Mouse (Mus musculus): ENCODE results near the gene Nfe2l2. TPM values are rescaled to one million over a fixed set of nuclear protein-coding genes. Genes with fewer than 3 reads are reported as not detected.

Nfe2l2 gene
- total and polyA plus RNA-seq, 2 experiments from 2014 or later, result 8.9 to 11.3 TPM

- no peak for ATAC-seq (ENCODE audit: low FRiP score)
- WGBS, result 81% methylated on average over 8 of the region's 8 CpGs
- Histone ChIP-seq H3K27ac (ENCODE audit: low read depth, low read length) (no peak overlapping the region), H3K9ac (replicated peaks; ENCODE audit: low read length, poor library complexity, severe bottlenecking) (no peak overlapping the region), H3K36me3 (ENCODE audit: insufficient read depth, low read length) (no peaks in the 10 kb centered on the region), H3K4me1 (ENCODE audit: insufficient read depth, low read length) (no peaks in the 10 kb centered on the region; the same call in 1 of the 2 replicates), H3K27me3 (ENCODE audit: insufficient read depth, low read length) (no peaks in the 10 kb centered on the region), H3K4me3 (ENCODE audit: low read depth, low read length) (no peak overlapping the region), H3K9me3 (ENCODE audit: low read length) (no peaks in the 10 kb centered on the region), H3K4me2 (ENCODE audit: low read depth, low read length, poor library complexity, severe bottlenecking) (no peak overlapping the region)
- DNase-seq (ENCODE audit: low spot score), result no peak
- TF ChIP-seq CTCF (IDR thresholded peaks at IDR 0.05), result no peak
Observed at GRCm38 (mm10) chr2:75691316-75691715, 13.1 kb downstream of the Nfe2l2 start.

- no peak overlapping the region for H3K4me3 ChIP-seq (ENCODE audit: low read depth, low read length)
- H3K9ac ChIP-seq (replicated peaks; ENCODE audit: low read length, poor library complexity, severe bottlenecking), result no peak overlapping the region
- DNase-seq (ENCODE audit: low spot score), result no peak
- H3K4me1 ChIP-seq (ENCODE audit: insufficient read depth, low read length), result no peaks in the 10 kb centered on the region; the same call in 1 of the 2 replicates
- no peak overlapping the region for H3K27ac ChIP-seq (ENCODE audit: low read depth, low read length)
- no peak for TF ChIP-seq CTCF (IDR thresholded peaks at IDR 0.05)
- no peak overlapping the region for H3K4me2 ChIP-seq (ENCODE audit: low read depth, low read length, poor library complexity, severe bottlenecking)
- WGBS, result 98% methylated on average over 4 of the region's 4 CpGs
- H3K36me3 ChIP-seq (ENCODE audit: insufficient read depth, low read length), result no peaks in the 10 kb centered on the region
- ATAC-seq (ENCODE audit: low FRiP score), result no peak
- H3K9me3 ChIP-seq (ENCODE audit: low read length), result no peaks in the 10 kb centered on the region
- H3K27me3 ChIP-seq (ENCODE audit: insufficient read depth, low read length), result no peaks in the 10 kb centered on the region
Observed at GRCm38 (mm10) chr2:75690656-75691055, 13.8 kb downstream of the Nfe2l2 start.

- Histone ChIP-seq H3K4me2 (ENCODE audit: low read depth, low read length, poor library complexity, severe bottlenecking) (no peak overlapping the region), H3K36me3 (ENCODE audit: insufficient read depth, low read length) (no peaks in the 10 kb centered on the region), H3K27me3 (ENCODE audit: insufficient read depth, low read length) (no peaks in the 10 kb centered on the region), H3K9me3 (ENCODE audit: low read length) (no peaks in the 10 kb centered on the region), H3K4me1 (ENCODE audit: insufficient read depth, low read length) (no peaks in the 10 kb centered on the region; the same call in 1 of the 2 replicates), H3K9ac (replicated peaks; ENCODE audit: low read length, poor library complexity, severe bottlenecking) (no peak overlapping the region), H3K4me3 (ENCODE audit: low read depth, low read length) (no peak overlapping the region), H3K27ac (ENCODE audit: low read depth, low read length) (no peak overlapping the region)
- DNase-seq (ENCODE audit: low spot score) (no peak), ATAC-seq (ENCODE audit: low FRiP score) (no peak)
- no peak for TF ChIP-seq CTCF (IDR thresholded peaks at IDR 0.05)
- WGBS, result 75% methylated on average over 10 of the region's 10 CpGs
Observed at GRCm38 (mm10) chr2:75689482-75690158, 14.8 kb downstream of the Nfe2l2 start.

- TF ChIP-seq CTCF (IDR thresholded peaks at IDR 0.05), result no peak
- Histone ChIP-seq H3K4me3 (ENCODE audit: low read depth, low read length) (no peak overlapping the region), H3K4me1 (ENCODE audit: insufficient read depth, low read length) (no peaks in the 10 kb centered on the region; the same call in 1 of the 2 replicates), H3K4me2 (ENCODE audit: low read depth, low read length, poor library complexity, severe bottlenecking) (no peak overlapping the region), H3K36me3 (ENCODE audit: insufficient read depth, low read length) (no peaks in the 10 kb centered on the region), H3K27me3 (ENCODE audit: insufficient read depth, low read length) (no peaks in the 10 kb centered on the region), H3K9me3 (ENCODE audit: low read length) (no peaks in the 10 kb centered on the region), H3K9ac (replicated peaks; ENCODE audit: low read length, poor library complexity, severe bottlenecking) (no peak overlapping the region), H3K27ac (ENCODE audit: low read depth, low read length) (no peak overlapping the region)
- no peak for ATAC-seq (ENCODE audit: low FRiP score)
- no peak for DNase-seq (ENCODE audit: low spot score)
- 94% methylated on average over 1 of the region's 1 CpGs for WGBS
Observed at GRCm38 (mm10) chr2:75688901-75689300, 15.5 kb downstream of the Nfe2l2 start.

GRCm38 (mm10) chr2:75687040-75687749 is 17.2 kb downstream of the Nfe2l2 start:
- ATAC-seq (ENCODE audit: low FRiP score), result no peak
- WGBS, result 88% methylated on average over 10 of the region's 10 CpGs
- no peak overlapping the region for H3K4me3 ChIP-seq (ENCODE audit: low read depth, low read length)

GRCm38 (mm10) chr2:75685458-75685861 is 19.0 kb downstream of the Nfe2l2 start:
- ATAC-seq (ENCODE audit: low FRiP score) (no peak), DNase-seq (ENCODE audit: low spot score) (no peak)
- Histone ChIP-seq H3K27ac (ENCODE audit: low read depth, low read length) (no peak overlapping the region), H3K9me3 (ENCODE audit: low read length) (no peaks in the 10 kb centered on the region), H3K4me3 (ENCODE audit: low read depth, low read length) (no peak overlapping the region), H3K4me1 (ENCODE audit: insufficient read depth, low read length) (no peaks in the 10 kb centered on the region; the same call in 1 of the 2 replicates), H3K9ac (replicated peaks; ENCODE audit: low read length, poor library complexity, severe bottlenecking) (no peak overlapping the region), H3K4me2 (ENCODE audit: low read depth, low read length, poor library complexity, severe bottlenecking) (no peak overlapping the region), H3K27me3 (ENCODE audit: insufficient read depth, low read length) (no peaks in the 10 kb centered on the region), H3K36me3 (ENCODE audit: insufficient read depth, low read length) (no peaks in the 10 kb centered on the region)
- no peak for TF ChIP-seq CTCF (IDR thresholded peaks at IDR 0.05)
- WGBS, result 80% methylated on average over 6 of the region's 6 CpGs

More at GRCm38 (mm10) chr2:75687040-75687749, 17.2 kb downstream of the Nfe2l2 start:
- Histone ChIP-seq H3K4me2 (ENCODE audit: low read depth, low read length, poor library complexity, severe bottlenecking) (no peak overlapping the region), H3K27ac (ENCODE audit: low read depth, low read length) (no peak overlapping the region), H3K27me3 (ENCODE audit: insufficient read depth, low read length) (no peaks in the 10 kb centered on the region), H3K4me1 (ENCODE audit: insufficient read depth, low read length) (no peaks in the 10 kb centered on the region; the same call in 1 of the 2 replicates), H3K36me3 (ENCODE audit: insufficient read depth, low read length) (no peaks in the 10 kb centered on the region), H3K9ac (replicated peaks; ENCODE audit: low read length, poor library complexity, severe bottlenecking) (no peak overlapping the region), H3K9me3 (ENCODE audit: low read length) (no peaks in the 10 kb centered on the region)
- no peak for TF ChIP-seq CTCF (IDR thresholded peaks at IDR 0.05)
- DNase-seq (ENCODE audit: low spot score), result no peak

Data from midbrain, postnatal 0 days (tissue).